Mouse (Mus musculus): ENCODE data around the gene Mdh1. TPM values are rescaled to one million over a fixed set of nuclear protein-coding genes. Genes with fewer than 3 reads are reported as not detected.
"Not testable (repeated sequence)": the region's sequence is repeated elsewhere in the genome, so short reads cannot be mapped to it uniquely, and the experiment has no call there.

The Mdh1 gene
- polyA plus RNA-seq, 1 experiment from 2014 or later, result 454 TPM

GRCm38 (mm10) chr11:21530856-21531255 lies 41.3 kb downstream of the Mdh1 start:
- H3K4me3 ChIP-seq (ENCODE audit: low read depth, low read length); H3K4me1 ChIP-seq (replicated peaks; ENCODE audit: control insufficient read depth, insufficient read depth, low read length); H3K9me3 ChIP-seq (ENCODE audit: control insufficient read depth, low read length); DNase-seq (ENCODE audit: low spot score); H3K27ac ChIP-seq (ENCODE audit: low read depth); ATAC-seq (replicated peaks; ENCODE audit: low FRiP score, low TSS enrichment, low read depth); H3K36me3 ChIP-seq (ENCODE audit: control insufficient read depth, insufficient read depth, low read length); H3K9ac ChIP-seq (ENCODE audit: low read length); H3K27me3 ChIP-seq (replicated peaks; ENCODE audit: control insufficient read depth, insufficient read depth, low read length); H3K4me2 ChIP-seq (ENCODE audit: low read length): not testable (repeated sequence)
- 78% methylated on average over 2 of the region's 2 CpGs for WGBS

- Histone ChIP-seq H3K27ac (ENCODE audit: low read depth) (no peak overlapping the region), H3K4me2 (ENCODE audit: low read length) (no peak overlapping the region), H3K36me3 (ENCODE audit: control insufficient read depth, insufficient read depth, low read length) (no peaks in the 10 kb centered on the region), H3K9ac (ENCODE audit: low read length) (no peak overlapping the region), H3K9me3 (ENCODE audit: control insufficient read depth, low read length) (no peaks in the 10 kb centered on the region), H3K27me3 (replicated peaks; ENCODE audit: control insufficient read depth, insufficient read depth, low read length) (no peaks in the 10 kb centered on the region), H3K4me1 (replicated peaks; ENCODE audit: control insufficient read depth, insufficient read depth, low read length) (no peaks in the 10 kb centered on the region), H3K4me3 (ENCODE audit: low read depth, low read length) (no peak overlapping the region)
- 35% methylated on average over 2 of the region's 2 CpGs for whole genome bisulfite sequencing
- no peak for ATAC-seq (replicated peaks; ENCODE audit: low FRiP score, low TSS enrichment, low read depth)
- no peak for DNase-seq (ENCODE audit: low spot score)
Measured at GRCm38 (mm10) chr11:21528676-21529394, 43.3 kb downstream of the Mdh1 start.

GRCm38 (mm10) chr11:21517726-21518125 lies 54.4 kb downstream of the Mdh1 start:
- Histone ChIP-seq H3K27ac (ENCODE audit: low read depth) (no peak overlapping the region), H3K4me1 (replicated peaks; ENCODE audit: control insufficient read depth, insufficient read depth, low read length) (no peaks in the 10 kb centered on the region), H3K4me2 (ENCODE audit: low read length) (no peak overlapping the region), H3K4me3 (ENCODE audit: low read depth, low read length) (no peak overlapping the region), H3K36me3 (ENCODE audit: control insufficient read depth, insufficient read depth, low read length) (no peaks in the 10 kb centered on the region), H3K9ac (ENCODE audit: low read length) (no peak overlapping the region), H3K27me3 (replicated peaks; ENCODE audit: control insufficient read depth, insufficient read depth, low read length) (no peaks in the 10 kb centered on the region), H3K9me3 (ENCODE audit: control insufficient read depth, low read length) (no peaks in the 10 kb centered on the region)
- WGBS, result 89% methylated on average over 9 of the region's 9 CpGs
- ATAC-seq (replicated peaks; ENCODE audit: low FRiP score, low TSS enrichment, low read depth) (no peak), DNase-seq (ENCODE audit: low spot score) (no peak)

- not testable (repeated sequence) for H3K9me3 ChIP-seq (ENCODE audit: control insufficient read depth, low read length); H3K27me3 ChIP-seq (replicated peaks; ENCODE audit: control insufficient read depth, insufficient read depth, low read length); H3K9ac ChIP-seq (ENCODE audit: low read length); H3K27ac ChIP-seq (ENCODE audit: low read depth); DNase-seq (ENCODE audit: low spot score); H3K4me3 ChIP-seq (ENCODE audit: low read depth, low read length); H3K36me3 ChIP-seq (ENCODE audit: control insufficient read depth, insufficient read depth, low read length); ATAC-seq (replicated peaks; ENCODE audit: low FRiP score, low TSS enrichment, low read depth); H3K4me2 ChIP-seq (ENCODE audit: low read length); H3K4me1 ChIP-seq (replicated peaks; ENCODE audit: control insufficient read depth, insufficient read depth, low read length)
- 93% methylated on average over 1 of the region's 1 CpGs for WGBS
Measured at GRCm38 (mm10) chr11:21516396-21516795, 55.8 kb downstream of the Mdh1 start.

- not testable (repeated sequence) for ATAC-seq (replicated peaks; ENCODE audit: low FRiP score, low TSS enrichment, low read depth); H3K4me1 ChIP-seq (replicated peaks; ENCODE audit: control insufficient read depth, insufficient read depth, low read length); H3K27me3 ChIP-seq (replicated peaks; ENCODE audit: control insufficient read depth, insufficient read depth, low read length); H3K4me3 ChIP-seq (ENCODE audit: low read depth, low read length); H3K36me3 ChIP-seq (ENCODE audit: control insufficient read depth, insufficient read depth, low read length); H3K9ac ChIP-seq (ENCODE audit: low read length); H3K9me3 ChIP-seq (ENCODE audit: control insufficient read depth, low read length); H3K27ac ChIP-seq (ENCODE audit: low read depth); DNase-seq (ENCODE audit: low spot score); H3K4me2 ChIP-seq (ENCODE audit: low read length)
- 89% methylated on average over 1 of the region's 1 CpGs for WGBS
Measured at GRCm38 (mm10) chr11:21510577-21510976, 61.6 kb downstream of the Mdh1 start.

GRCm38 (mm10) chr11:21508713-21509112 lies 63.5 kb downstream of the Mdh1 start:
- not testable (repeated sequence) for ATAC-seq (replicated peaks; ENCODE audit: low FRiP score, low TSS enrichment, low read depth); H3K4me1 ChIP-seq (replicated peaks; ENCODE audit: control insufficient read depth, insufficient read depth, low read length); H3K4me2 ChIP-seq (ENCODE audit: low read length); DNase-seq (ENCODE audit: low spot score); H3K27me3 ChIP-seq (replicated peaks; ENCODE audit: control insufficient read depth, insufficient read depth, low read length); H3K9me3 ChIP-seq (ENCODE audit: control insufficient read depth, low read length); H3K4me3 ChIP-seq (ENCODE audit: low read depth, low read length); H3K27ac ChIP-seq (ENCODE audit: low read depth); H3K36me3 ChIP-seq (ENCODE audit: control insufficient read depth, insufficient read depth, low read length); H3K9ac ChIP-seq (ENCODE audit: low read length)
- 73% methylated on average over 1 of the region's 1 CpGs for WGBS

- H3K4me3 ChIP-seq (ENCODE audit: low read depth, low read length); H3K27ac ChIP-seq (ENCODE audit: low read depth); H3K9me3 ChIP-seq (ENCODE audit: control insufficient read depth, low read length); H3K4me1 ChIP-seq (replicated peaks; ENCODE audit: control insufficient read depth, insufficient read depth, low read length); DNase-seq (ENCODE audit: low spot score); H3K36me3 ChIP-seq (ENCODE audit: control insufficient read depth, insufficient read depth, low read length); H3K9ac ChIP-seq (ENCODE audit: low read length); H3K4me2 ChIP-seq (ENCODE audit: low read length); H3K27me3 ChIP-seq (replicated peaks; ENCODE audit: control insufficient read depth, insufficient read depth, low read length); ATAC-seq (replicated peaks; ENCODE audit: low FRiP score, low TSS enrichment, low read depth): not testable (repeated sequence)
- WGBS, result 78% methylated on average over 5 of the region's 5 CpGs
Measured at GRCm38 (mm10) chr11:21507073-21507472, 65.1 kb downstream of the Mdh1 start.

Small RNA genes within 50 kb of the gene (microRNA-seq; reads per million reads assigned to microRNA genes)
- gene Gm22990, result not detected

Other genes with a start within 250 kb of the Mdh1 start
- 70.6 and 74.3 TPM in 2 replicates for gene Ugp2, start 201.2 kb downstream of the Mdh1 start, polyA plus RNA-seq (2014; fragmentation: Nextera tagmentation; extraction: Ambion mirVana)
- 7.1 and 8.0 TPM in 2 replicates for gene Wdpcp, start 132 bp downstream of the Mdh1 start, polyA plus RNA-seq (2014; fragmentation: Nextera tagmentation; extraction: Ambion mirVana)

All from intestine, embryonic 14.5 days (tissue).